Mouse (Mus musculus) midbrain, embryonic 10.5 days (tissue): Measurements from ENCODE around the gene Myl4. TPM values are rescaled to one million over a fixed set of nuclear protein-coding genes. Genes with fewer than 3 reads are reported as not detected.
"Not testable (repeated sequence)": the region's sequence is repeated elsewhere in the genome, so short reads cannot be mapped to it uniquely, and the experiment has no call there.

Experiments used
- DNase-seq: peaks from one replicate; pipeline ENCODE4 v3.0.0-alpha.2; 2017; ENCODE audit warnings: low spot score
- H3K27ac ChIP-seq: fragments of 300-500 bp; sonication (generic); replicated peaks from 2 replicates; pipeline ENCODE4 v1.5.1; 2016; ENCODE audit warnings: mild to moderate bottlenecking
- H3K27me3 ChIP-seq: fragments of 300-500 bp; sonication (generic); 2 replicates; pipeline ENCODE4 v1.6.1; 2016; ENCODE audit warnings: low read depth, mild to moderate bottlenecking; ENCODE audit not compliant: poor library complexity, severe bottlenecking
- H3K36me3 ChIP-seq: fragments of 300-500 bp; sonication (generic); 2 replicates; pipeline ENCODE4 v1.6.1; 2016; ENCODE audit warnings: mild to moderate bottlenecking, moderate library complexity
- H3K4me1 ChIP-seq: fragments of 300-500 bp; sonication (generic); 2 replicates; pipeline ENCODE4 v1.6.1; 2016
- H3K4me3 ChIP-seq: fragments of 300-500 bp; sonication (generic); 2 replicates; pipeline ENCODE4 v1.5.1; 2016; ENCODE audit warnings: mild to moderate bottlenecking, moderate library complexity
- H3K9me3 ChIP-seq: fragments of 300-500 bp; sonication (generic); replicated peaks from 2 replicates; pipeline ENCODE4 v1.6.1; 2016; ENCODE audit warnings: mild to moderate bottlenecking
- WGBS: fragments of 180-500 bp; shearing (Covaris S2); methylation state at CpG from one replicate; pipeline ENCODE4 v1.1.7; 2016; 5-methylcytosine and 5-hydroxymethylcytosine counted together
- polyA plus RNA-seq: library from polyadenylated mRNA; unstranded; fragments of >200 nt; fragmentation: Nextera tagmentation; extraction: Ambion mirVana; gene quantifications from 2 replicates; pipeline ENCODE4 v1.2.1, GENCODE M21; 2016

The Myl4 gene
- polyA plus RNA-seq, result 0.94 and 1.2 TPM in 2 replicates

DNA sequence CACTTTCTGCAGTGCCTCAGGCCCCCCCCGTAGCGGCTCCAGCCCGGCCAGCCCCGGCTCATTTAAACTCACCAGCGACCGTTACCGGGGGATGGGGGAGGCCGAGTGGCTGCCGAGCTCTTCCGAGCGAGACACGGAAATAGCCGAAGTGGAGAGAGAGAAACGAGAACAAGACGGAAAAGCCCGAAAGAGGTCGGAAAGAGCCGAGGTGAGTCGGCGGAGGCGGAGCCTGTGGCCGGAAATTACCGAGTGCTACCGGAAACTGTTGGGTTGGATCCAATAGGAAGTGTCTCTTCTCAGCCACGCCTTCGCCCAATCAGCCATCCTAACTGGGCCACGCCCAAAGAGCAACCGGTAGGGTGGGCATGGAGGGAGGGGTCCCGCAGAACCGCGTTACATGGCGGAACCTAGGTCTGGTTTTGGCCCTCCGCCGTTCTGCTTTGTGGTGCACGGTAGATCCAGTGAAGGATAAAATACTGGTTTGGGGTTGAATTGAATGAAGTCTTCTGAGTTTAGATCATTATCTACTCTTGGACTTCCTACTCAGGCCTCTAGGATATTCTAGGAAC lies at the start of gene Myl4, which contains the start of gene Cdc27:
Myl4 (plus strand) TSS at position 258 of the 569 bp plus-strand sequence.
Cdc27 (minus strand) TSS at position 215 of the 569 bp plus-strand sequence.
- peak; percentile 100 for DNase-seq
- peak within 1 kb of the TSS; percentile 98 for H3K27ac ChIP-seq
- peaks cover 26% of the 10 kb centered on the region for H3K4me1 ChIP-seq
- H3K27me3 ChIP-seq, result no peaks in the 10 kb centered on the region
- WGBS, result under 1% methylated on average over 35 of the region's 35 CpGs
- H3K36me3 ChIP-seq, result peaks cover 17% of the 10 kb centered on the region
- H3K9me3 ChIP-seq, result no peaks in the 10 kb centered on the region
- H3K4me3 ChIP-seq, result peak within 1 kb of the TSS; percentile 84

DNA sequence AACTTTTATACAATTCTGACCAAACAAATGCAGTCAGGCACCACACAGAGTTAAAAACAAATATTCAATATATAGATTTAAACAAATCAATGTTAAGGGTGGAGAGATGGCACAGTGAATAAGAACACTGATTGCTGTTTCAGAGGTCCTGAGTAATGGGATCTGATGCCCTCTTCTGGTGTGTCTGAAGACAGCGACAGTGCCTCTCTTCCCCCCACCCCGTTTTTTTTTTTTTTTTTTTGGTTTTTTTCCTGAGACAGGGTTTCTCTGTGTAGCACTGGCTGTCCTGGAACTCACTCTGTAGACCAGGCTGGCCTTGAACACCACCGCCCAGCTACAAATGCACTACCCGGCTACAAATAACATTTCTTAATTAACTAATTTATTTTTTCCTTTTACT lies 42.0 kb upstream of the Myl4 start:
- H3K4me3 ChIP-seq, result no peak overlapping the region
- WGBS, result 90% methylated on average over 4 of the region's 4 CpGs
- H3K27me3 ChIP-seq, result no peaks in the 10 kb centered on the region
- H3K4me1 ChIP-seq, result no peaks in the 10 kb centered on the region
- H3K36me3 ChIP-seq, result peaks cover 98% of the 10 kb centered on the region
- DNase-seq, result no peak
- no peak overlapping the region for H3K27ac ChIP-seq
- H3K9me3 ChIP-seq, result no peaks in the 10 kb centered on the region

DNA sequence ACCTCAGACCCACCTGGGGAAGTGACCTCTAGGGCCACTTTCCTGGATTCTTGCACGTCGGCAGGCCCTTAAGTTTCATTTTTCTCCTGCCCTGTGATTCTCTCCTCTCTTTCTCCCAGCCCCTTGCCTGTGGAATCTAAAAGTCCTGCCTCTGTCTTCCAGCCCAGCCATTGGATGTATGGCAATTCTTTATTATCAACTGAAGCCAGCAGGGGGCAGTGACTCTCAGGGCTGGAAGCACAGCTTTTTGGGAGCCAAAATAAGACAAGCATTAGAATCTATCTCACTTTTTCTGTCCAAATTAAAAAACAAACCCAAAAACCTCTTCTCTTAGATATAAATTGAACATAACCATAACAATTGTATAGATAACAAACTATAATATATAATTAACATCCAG lies 39.9 kb upstream of the Myl4 start:
- Histone ChIP-seq H3K27ac (no peak overlapping the region), H3K4me1 (no peaks in the 10 kb centered on the region), H3K9me3 (no peaks in the 10 kb centered on the region), H3K36me3 (peaks cover 98% of the 10 kb centered on the region), H3K27me3 (no peaks in the 10 kb centered on the region), H3K4me3 (no peak overlapping the region)
- DNase-seq, result peak; percentile 21
- 96% methylated on average over 2 of the region's 2 CpGs for WGBS

DNA sequence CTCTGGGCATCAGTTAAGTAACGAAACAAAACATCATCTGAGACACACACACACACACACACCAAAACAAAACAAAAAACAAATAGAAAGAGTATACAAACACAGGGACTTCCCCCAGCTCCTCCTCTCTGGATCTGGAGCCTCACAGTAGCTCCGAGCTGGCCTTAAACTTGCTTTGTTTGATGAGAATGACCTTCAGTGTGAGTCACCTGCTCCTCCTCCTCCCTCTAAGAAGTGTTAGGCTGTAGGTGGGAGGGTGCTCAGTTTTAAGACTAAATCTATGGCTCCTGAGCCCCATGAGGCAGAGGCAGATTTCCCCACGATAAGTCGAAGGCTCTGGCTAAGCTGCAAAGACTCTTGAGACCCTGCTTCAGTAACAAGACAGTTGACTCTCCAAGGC lies 38.0 kb upstream of the Myl4 start:
- 92% methylated on average over 4 of the region's 4 CpGs for WGBS
- Histone ChIP-seq H3K9me3 (no peaks in the 10 kb centered on the region), H3K27me3 (no peaks in the 10 kb centered on the region), H3K4me1 (no peaks in the 10 kb centered on the region), H3K4me3 (no peak overlapping the region), H3K27ac (no peak overlapping the region), H3K36me3 (peaks cover 98% of the 10 kb centered on the region)
- DNase-seq, result no peak

DNA sequence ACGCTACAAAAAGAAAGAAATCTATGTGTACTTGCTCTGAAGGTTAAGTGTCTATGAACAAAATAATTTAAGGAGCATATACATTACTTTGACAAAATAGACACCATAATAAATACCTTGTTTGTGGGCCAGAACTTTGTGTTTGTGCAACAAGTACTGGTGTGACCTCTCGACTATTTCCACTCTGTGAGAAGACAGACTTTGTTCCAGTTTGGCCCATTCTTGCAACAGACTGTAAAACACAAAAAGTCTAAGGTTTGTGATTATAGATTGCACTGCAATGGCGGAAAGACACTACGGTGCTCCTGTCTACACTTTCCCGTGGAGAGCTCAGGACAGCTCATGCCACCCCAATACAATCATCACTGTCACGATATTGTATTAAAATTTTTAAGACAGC lies 24.5 kb upstream of the Myl4 start:
- 96% methylated on average over 6 of the region's 6 CpGs for WGBS
- Histone ChIP-seq H3K36me3 (peaks cover 99% of the 10 kb centered on the region), H3K4me3 (no peak overlapping the region), H3K9me3 (no peaks in the 10 kb centered on the region), H3K27me3 (no peaks in the 10 kb centered on the region), H3K4me1 (no peaks in the 10 kb centered on the region), H3K27ac (no peak overlapping the region)
- DNase-seq, result no peak

DNA sequence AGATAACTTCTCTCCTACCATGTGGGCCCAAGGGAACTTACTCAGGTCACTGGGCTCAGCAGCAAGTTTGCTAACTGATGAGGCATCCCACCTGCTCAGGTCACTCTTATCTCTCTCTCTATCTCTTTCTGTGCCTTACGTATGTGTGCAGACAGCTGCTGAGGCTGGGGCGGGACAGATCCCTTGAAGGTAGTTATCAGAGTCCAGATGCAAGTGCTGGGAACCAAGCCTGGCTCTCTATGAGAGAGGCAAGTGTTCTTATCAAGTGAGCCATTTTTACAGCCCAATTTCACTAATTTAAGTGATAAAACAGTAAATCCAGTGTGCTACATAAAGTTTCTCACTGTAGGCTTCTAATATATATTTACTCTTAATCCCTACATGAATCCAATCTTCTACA lies 13.6 kb upstream of the Myl4 start:
- no peak for DNase-seq
- Histone ChIP-seq H3K4me1 (no peaks in the 10 kb centered on the region), H3K27me3 (no peaks in the 10 kb centered on the region), H3K4me3 (no peak overlapping the region), H3K27ac (no peak overlapping the region), H3K36me3 (peaks cover 79% of the 10 kb centered on the region), H3K9me3 (no peaks in the 10 kb centered on the region)
- WGBS, result 97% methylated on average over 2 of the region's 2 CpGs

DNA sequence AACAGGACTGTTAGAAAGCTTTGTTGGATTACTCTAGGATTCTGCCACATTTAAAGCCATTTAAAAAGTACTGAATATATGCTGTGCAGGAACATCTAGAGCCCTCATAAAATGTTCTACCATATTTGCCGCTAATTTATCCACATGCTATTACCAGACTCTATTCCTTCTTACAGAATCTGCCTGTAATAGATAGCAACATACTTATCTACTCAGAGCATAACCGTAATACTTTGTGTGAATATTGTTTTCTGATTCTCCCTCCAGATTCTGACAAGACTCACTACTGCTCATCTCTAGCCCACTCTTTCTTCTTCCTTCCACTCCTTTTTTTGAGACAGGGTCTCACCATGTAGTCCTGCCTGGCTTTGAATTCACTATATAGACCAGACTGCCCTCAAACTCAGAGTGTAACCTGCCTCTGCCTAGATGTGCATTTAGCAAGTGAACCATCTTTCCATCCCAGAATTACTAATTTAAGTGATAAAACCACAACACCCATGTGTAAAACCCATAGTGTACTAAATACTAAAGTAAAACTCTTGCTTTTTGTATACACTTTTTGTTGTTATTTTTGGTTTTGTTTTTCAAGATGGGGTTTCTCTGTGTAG lies 12.4 kb upstream of the Myl4 start:
- Histone ChIP-seq H3K27ac (no peak overlapping the region), H3K9me3 (no peaks in the 10 kb centered on the region), H3K27me3 (no peaks in the 10 kb centered on the region), H3K4me3 (no peak overlapping the region), H3K4me1 (no peaks in the 10 kb centered on the region), H3K36me3 (peaks cover 73% of the 10 kb centered on the region)
- no peak for DNase-seq
- WGBS, result 99% methylated on average over 2 of the region's 2 CpGs

DNA sequence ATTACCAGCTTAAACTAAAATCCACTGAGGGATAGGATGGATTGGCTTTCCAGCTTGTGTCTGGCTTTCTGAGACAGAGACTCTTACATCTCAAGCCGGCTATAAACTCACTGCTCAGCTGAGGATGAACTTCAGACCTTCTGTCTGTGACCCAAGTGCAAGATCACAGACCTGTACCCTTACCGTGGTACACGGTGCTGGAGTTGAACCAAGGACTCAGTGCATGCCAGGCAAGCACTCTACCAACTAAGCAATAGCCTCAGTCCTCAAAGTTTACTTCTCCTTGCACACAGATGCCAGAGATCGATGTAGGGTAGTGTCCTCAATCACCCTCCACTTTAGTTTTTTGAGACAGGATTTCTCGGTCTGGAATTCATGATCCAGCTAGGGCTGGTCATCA lies 10.7 kb upstream of the Myl4 start:
- H3K27me3 ChIP-seq, result no peaks in the 10 kb centered on the region
- H3K36me3 ChIP-seq, result peaks cover 70% of the 10 kb centered on the region
- WGBS, result 95% methylated on average over 5 of the region's 5 CpGs
- no peak overlapping the region for H3K27ac ChIP-seq
- H3K4me3 ChIP-seq, result no peak overlapping the region
- DNase-seq, result no peak
- no peaks in the 10 kb centered on the region; the same call in 1 of the 2 replicates for H3K9me3 ChIP-seq
- no peaks in the 10 kb centered on the region for H3K4me1 ChIP-seq

DNA sequence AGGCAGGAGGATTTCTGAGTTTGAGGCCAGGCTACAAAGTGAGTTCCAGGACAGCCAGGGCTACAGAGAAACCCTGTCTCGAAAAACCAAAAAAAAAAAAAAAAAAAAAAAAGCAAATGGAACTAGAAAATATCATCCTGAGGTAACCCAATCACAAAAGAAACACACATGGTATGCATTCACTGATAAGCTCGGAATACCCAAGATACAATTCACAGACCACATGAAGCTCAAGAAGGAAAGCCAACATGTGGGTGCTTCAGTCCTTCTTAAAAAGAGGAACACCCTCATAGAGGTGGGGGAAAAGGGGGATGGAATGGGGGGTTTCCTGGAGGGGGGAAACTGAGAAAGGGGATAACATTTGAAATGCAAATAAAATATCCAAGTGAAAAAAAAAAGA lies 7.1 kb upstream of the Myl4 start:
- 71% methylated on average over 2 of the region's 2 CpGs for WGBS
- peaks cover 12% of the 10 kb centered on the region for H3K4me1 ChIP-seq
- not testable (repeated sequence) for H3K4me3 ChIP-seq, H3K27me3 ChIP-seq, DNase-seq, H3K9me3 ChIP-seq, H3K27ac ChIP-seq
- H3K36me3 ChIP-seq, result peaks cover 76% of the 10 kb centered on the region

DNA sequence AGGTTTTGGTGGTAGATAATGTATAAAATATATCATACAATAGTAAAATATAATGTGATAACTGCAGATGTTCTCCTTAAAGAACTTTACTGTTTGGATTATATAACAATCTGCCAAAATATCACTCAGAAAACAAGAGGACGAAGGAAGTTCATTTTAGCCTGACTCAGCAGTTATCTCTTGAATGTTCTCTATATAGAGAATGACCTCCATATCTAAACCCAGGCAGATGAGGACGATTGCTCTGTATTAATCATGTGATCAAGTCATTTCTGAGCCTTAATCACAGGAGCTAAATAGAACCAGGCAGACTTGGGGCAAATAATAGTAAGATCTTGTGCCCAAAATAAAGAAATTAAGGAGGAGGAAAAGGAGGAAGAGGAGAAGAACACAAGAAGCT lies 6.0 kb upstream of the Myl4 start:
- no peak for DNase-seq
- peaks cover 22% of the 10 kb centered on the region for H3K4me1 ChIP-seq
- no peaks in the 10 kb centered on the region for H3K27me3 ChIP-seq
- no peak overlapping the region for H3K27ac ChIP-seq
- peaks cover 68% of the 10 kb centered on the region for H3K36me3 ChIP-seq
- no peaks in the 10 kb centered on the region; the same call in 1 of the 2 replicates for H3K9me3 ChIP-seq
- H3K4me3 ChIP-seq, result no peak overlapping the region
- WGBS, result 95% methylated on average over 2 of the region's 2 CpGs

DNA sequence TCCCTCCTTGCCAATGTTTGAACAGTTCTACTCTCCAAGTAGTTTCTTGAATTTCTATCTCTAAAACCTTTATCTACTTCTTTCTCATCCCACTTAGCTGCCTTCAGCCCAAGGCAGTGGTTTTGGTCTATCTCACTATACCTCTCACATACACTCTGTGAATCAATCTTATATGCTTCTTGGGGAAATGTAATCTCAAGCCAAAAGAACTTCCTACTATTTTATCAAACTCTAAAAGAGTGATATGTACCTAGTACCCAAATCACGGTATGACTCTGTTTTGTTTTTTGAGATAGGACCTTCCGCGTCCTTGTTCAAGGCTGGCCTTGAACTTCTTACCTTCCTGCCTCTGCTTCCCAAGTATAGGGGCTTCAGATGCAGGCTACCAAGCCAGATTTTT lies 3.0 kb upstream of the Myl4 start:
- Histone ChIP-seq H3K9me3 (no peaks in the 10 kb centered on the region; the same call in 1 of the 2 replicates), H3K4me1 (peaks cover 26% of the 10 kb centered on the region), H3K27ac (no peak overlapping the region), H3K27me3 (no peaks in the 10 kb centered on the region), H3K4me3 (no peak overlapping the region), H3K36me3 (peaks cover 42% of the 10 kb centered on the region)
- 98% methylated on average over 3 of the region's 3 CpGs for WGBS
- no peak for DNase-seq

DNA sequence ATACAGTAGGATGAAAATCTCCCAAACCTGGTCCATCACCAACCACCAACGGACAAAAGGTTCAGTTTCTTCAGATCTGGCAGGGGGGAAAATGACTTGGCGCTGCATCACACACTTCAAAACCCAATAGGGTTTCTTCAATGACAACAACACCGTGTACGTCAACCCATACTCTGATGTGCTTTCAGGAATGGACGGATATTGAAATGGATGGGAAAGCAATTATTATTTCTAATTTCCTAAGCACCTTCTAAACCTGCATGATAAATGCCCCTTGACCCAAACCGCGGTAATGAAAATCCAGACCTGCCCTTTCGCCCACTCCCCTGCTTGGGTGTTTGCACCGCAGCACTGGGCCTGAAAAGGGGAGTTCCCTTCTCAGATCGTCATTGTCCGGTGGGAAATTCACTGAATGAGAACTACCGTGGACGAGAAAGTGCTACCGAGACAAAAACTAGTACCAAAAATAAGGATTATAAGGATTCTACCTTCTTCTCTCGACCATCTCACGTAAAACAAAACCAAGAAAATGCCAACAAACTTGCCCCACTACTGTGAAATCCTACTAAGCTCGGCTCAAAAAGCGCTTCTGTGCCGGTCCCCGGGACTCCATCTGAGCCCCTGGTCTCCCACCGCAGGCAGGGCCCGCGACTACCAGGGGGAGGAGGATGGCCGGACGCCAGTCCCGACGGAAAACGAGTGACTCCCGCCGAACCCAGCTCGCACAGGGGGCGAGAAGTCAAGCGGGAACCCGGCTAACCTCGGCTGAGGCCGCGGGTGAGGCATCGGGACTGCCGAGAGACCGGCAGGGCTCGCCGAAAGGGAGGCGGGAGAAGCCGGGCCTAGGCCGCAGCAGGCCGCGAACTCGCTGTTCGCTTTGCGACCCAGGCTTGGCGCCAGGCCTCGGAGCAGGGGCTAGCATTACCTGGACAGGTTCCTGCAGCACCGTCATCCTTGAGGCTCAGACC lies 741 bp upstream of the Myl4 start:
- WGBS, result under 1% methylated on average over 53 of the region's 53 CpGs
- peak; percentile 46 for DNase-seq

DNA sequence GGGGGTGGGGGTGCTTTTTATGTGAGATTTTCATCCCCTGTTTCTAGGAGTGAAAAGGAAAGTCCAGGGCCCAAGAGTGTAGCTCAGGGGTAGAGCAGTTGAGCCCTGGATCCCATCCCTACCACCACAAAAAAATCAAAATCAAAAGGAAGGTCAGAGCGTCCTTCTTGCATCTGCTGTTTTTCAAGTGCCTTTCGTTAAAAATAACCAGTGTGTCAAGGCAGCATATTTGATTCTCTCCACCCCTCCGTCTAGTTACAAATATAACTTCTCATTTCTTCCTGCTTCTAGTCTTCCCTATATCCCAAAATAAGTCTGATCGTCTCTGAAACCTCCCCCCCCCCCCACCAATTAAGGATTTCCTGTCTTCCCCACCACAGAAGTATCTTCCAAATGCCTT lies 7.6 kb downstream of the Myl4 start:
- DNase-seq, result no peak
- no peak overlapping the region for H3K4me3 ChIP-seq
- H3K4me1 ChIP-seq, result peaks cover 9% of the 10 kb centered on the region
- no peaks in the 10 kb centered on the region for H3K9me3 ChIP-seq
- no peak overlapping the region for H3K27ac ChIP-seq
- no peaks in the 10 kb centered on the region for H3K36me3 ChIP-seq
- WGBS, result 87% methylated on average over 4 of the region's 4 CpGs
- H3K27me3 ChIP-seq, result no peaks in the 10 kb centered on the region

More for the DNA sequence above, 741 bp upstream of the Myl4 start:
- peak overlapping the region; percentile 84 for H3K4me3 ChIP-seq
- H3K9me3 ChIP-seq, result no peaks in the 10 kb centered on the region
- peak overlapping the region; percentile 98 for H3K27ac ChIP-seq
- H3K4me1 ChIP-seq, result peaks cover 26% of the 10 kb centered on the region
- no peaks in the 10 kb centered on the region for H3K27me3 ChIP-seq
- peaks cover 25% of the 10 kb centered on the region for H3K36me3 ChIP-seq
